Mouse (Mus musculus): ENCODE results near the gene Nat9.

- TF ChIP-seq CTCF (IDR thresholded peaks at IDR 0.05; ENCODE audit: low read depth): peak; percentile 34; the same call in 1 of the 2 replicates
- TF ChIP-seq EP300 (IDR thresholded peaks at IDR 0.05; ENCODE audit: low read depth): no peak
Observed at GRCm38 (mm10) chr11:115163568-115164150, 24.0 kb downstream of the Nat9 start.

Measured in liver, embryonic 14.5 days (tissue).